Mouse (Mus musculus): ENCODE measurements around the gene Agbl5.

Agbl5 gene

GRCm38 (mm10) chr5:30952551-30952950 is 64.1 kb downstream of the Agbl5 start:
- no peak for DNase-seq (ENCODE audit: low spot score)

DNA sequence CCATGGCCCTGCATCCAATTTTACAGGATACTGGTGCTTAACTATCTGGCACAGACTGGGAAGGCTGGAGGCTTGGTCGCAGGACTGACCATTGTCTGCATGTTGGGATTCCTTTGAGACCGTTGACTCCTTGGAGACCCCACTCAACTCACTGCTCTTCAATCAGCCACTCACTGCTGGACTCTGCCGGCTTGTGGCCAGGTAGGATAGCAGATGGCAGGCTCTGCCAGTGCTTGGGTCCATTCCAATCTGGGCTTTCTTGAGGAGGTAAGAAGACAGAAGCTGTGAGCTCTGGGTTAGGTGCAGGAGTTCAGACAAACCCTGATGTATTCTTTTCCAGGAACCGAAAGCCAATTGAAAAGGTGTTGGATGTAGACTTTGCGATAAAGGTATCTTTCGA is 65.6 kb downstream of the Agbl5 start:
- DNase-seq (ENCODE audit: low spot score) = no peak

DNA sequence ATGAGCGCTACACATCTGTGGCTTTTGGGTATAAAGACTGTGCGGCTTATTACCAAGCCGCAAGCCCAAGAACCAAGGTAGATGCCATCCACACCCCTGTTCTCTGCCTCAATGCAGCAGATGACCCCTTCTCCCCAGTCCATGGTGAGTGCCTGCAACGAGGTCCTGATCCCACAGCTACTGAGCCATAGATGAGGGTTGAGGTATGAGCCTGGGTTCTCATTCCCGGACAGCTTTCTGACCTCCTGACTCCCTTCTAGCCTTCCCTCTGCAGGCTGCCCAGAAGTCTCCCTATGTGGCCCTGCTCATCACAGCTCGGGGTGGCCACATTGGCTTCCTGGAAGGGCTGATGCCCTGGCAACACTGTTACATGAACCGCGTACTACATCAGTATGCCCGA is 66.1 kb downstream of the Agbl5 start:
- no peak for DNase-seq (ENCODE audit: low spot score)

DNA sequence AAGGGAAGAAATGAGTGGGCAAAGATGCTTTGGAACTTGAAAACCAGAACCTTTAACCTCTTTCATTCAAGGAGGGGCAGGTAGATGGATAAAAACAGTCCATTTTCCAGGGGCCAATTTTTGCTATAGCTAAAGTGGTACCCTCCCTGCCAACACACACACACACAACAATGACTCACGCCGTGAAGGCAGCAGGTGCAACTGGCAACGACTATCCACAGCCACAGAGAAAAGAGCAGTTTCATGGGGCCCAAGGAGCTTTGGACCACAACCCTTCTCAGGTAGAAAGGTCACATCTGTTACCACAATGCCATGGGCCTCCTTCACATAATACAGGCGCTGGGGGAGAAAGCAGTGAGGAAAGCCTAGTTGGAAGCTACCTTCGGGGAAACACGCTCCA is 67.3 kb downstream of the Agbl5 start:
- DNase-seq (ENCODE audit: low spot score) = no peak
